Mouse (Mus musculus) forebrain, embryonic 14.5 days (tissue): ENCODE measurements around the gene Esrrg. TPM values are rescaled to one million over a fixed set of nuclear protein-coding genes. Genes with fewer than 3 reads are reported as not detected.

ENCODE experiments used
- ATAC-seq: fragments of 200-750 bp; cut with Nextera tagmentation; 2 replicates; pipeline ENCODE4 v1.8.0; 2017; ENCODE audit warnings: mild to moderate bottlenecking, moderate library complexity
- DNase-seq: peaks from one replicate; pipeline ENCODE4 v3.0.0-alpha.2; 2015; ENCODE audit warnings: low spot score
- H3K27ac ChIP-seq: fragments of 300-500 bp; sonication (generic); 2 replicates; pipeline ENCODE4 v1.5.1; 2014; ENCODE audit warnings: low read depth, mild to moderate bottlenecking, control low read depth, low read length, moderate library complexity
- H3K27me3 ChIP-seq: fragments of 300-500 bp; sonication (generic); replicated peaks from 2 replicates; pipeline ENCODE4 v1.6.1; 2014; ENCODE audit warnings: low read length, control low read depth, mixed read lengths; ENCODE audit not compliant: control insufficient read depth, insufficient read depth
- H3K36me3 ChIP-seq: fragments of 300-500 bp; sonication (generic); 2 replicates; pipeline ENCODE4 v1.6.1; 2014; ENCODE audit warnings: low read length, control low read depth; ENCODE audit not compliant: control insufficient read depth, insufficient read depth
- H3K4me1 ChIP-seq: fragments of 300-500 bp; sonication (generic); 2 replicates; pipeline ENCODE4 v1.6.1; 2014; ENCODE audit warnings: antibody characterized with exemption, low read length, control low read depth; ENCODE audit not compliant: control insufficient read depth, insufficient read depth
- H3K4me2 ChIP-seq: fragments of 300-500 bp; sonication (generic); 2 replicates; pipeline ENCODE4 v1.6.1; 2014; ENCODE audit warnings: mild to moderate bottlenecking, control low read depth, low read length
- H3K4me3 ChIP-seq: fragments of 300-500 bp; sonication (generic); 2 replicates; pipeline ENCODE4 v1.5.1; 2014; ENCODE audit warnings: low read depth, low read length, control low read depth
- H3K9ac ChIP-seq: fragments of 300-500 bp; sonication (generic); 2 replicates; pipeline ENCODE4 v1.6.1; 2014; ENCODE audit warnings: mild to moderate bottlenecking, low read length, control low read depth, moderate library complexity
- H3K9me3 ChIP-seq: fragments of 300-500 bp; sonication (generic); replicated peaks from 2 replicates; pipeline ENCODE4 v1.6.1; 2016; ENCODE audit warnings: low read length, control low read depth, mixed read lengths; ENCODE audit not compliant: control insufficient read depth
- WGBS: fragments of 180-500 bp; shearing (Covaris S2); extraction: QIAGEN DNeasy Blood & Tissue Kit; methylation state at CpG from one replicate; pipeline ENCODE4 v1.1.7; 2014; 5-methylcytosine and 5-hydroxymethylcytosine counted together
- polyA plus RNA-seq: library from polyadenylated mRNA; unstranded; fragments of >200 nt; fragmentation: Nextera tagmentation; extraction: Ambion mirVana; gene quantifications from 2 replicates; pipeline ENCODE4 v1.2.1, GENCODE M21; 2014

The Esrrg gene
- polyA plus RNA-seq, 1 experiment from 2014 or later: 9.8 TPM

- no peak for ATAC-seq
- Histone ChIP-seq H3K27ac (no peak overlapping the region), H3K36me3 (no peaks in the 10 kb centered on the region), H3K4me3 (no peak overlapping the region), H3K9me3 (no peaks in the 10 kb centered on the region), H3K27me3 (no peaks in the 10 kb centered on the region), H3K9ac (no peak overlapping the region), H3K4me1 (peaks cover 19% of the 10 kb centered on the region), H3K4me2 (no peak overlapping the region)
- DNase-seq: no peak
- WGBS: 96% methylated on average over 5 of the region's 5 CpGs
Measured at GRCm38 (mm10) chr1:188182951-188183350, 574.4 kb downstream of the Esrrg start.

GRCm38 (mm10) chr1:188186440-188187117, 578.0 kb downstream of the Esrrg start:
- no peak overlapping the region for H3K27ac ChIP-seq
- no peaks in the 10 kb centered on the region for H3K27me3 ChIP-seq
- H3K4me3 ChIP-seq: no peak overlapping the region
- WGBS: 25% methylated on average over 17 of the region's 17 CpGs
- peak; percentile 52 for ATAC-seq
- no peaks in the 10 kb centered on the region for H3K9me3 ChIP-seq
- peaks cover 19% of the 10 kb centered on the region for H3K4me1 ChIP-seq
- no peaks in the 10 kb centered on the region for H3K36me3 ChIP-seq
- H3K9ac ChIP-seq: no peak overlapping the region
- peak overlapping the region; percentile 30 for H3K4me2 ChIP-seq
- DNase-seq: peak; percentile 55

DNA sequence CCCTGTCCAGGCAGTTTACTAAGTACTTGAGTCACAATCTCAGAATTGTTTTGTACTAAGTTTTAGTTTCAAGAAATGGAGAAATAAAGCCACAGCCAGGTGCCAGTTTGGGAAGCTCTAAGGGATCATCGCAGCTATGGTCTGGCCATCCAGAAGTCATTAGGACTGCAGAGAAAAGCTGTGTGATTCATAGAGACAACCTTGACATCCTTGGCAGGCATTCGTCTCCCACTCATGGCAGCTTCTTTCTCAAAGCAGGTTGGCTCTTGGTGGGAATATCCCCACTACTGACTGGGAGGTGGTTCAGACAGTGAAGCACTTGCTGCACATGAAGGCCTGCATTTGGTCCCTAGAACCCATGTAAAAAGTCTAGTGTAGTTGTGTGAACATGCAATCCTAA, 584.4 kb downstream of the Esrrg start:
- Histone ChIP-seq H3K4me3 (no peak overlapping the region), H3K36me3 (no peaks in the 10 kb centered on the region), H3K27ac (no peak overlapping the region), H3K4me2 (no peak overlapping the region), H3K9me3 (no peaks in the 10 kb centered on the region), H3K9ac (no peak overlapping the region), H3K4me1 (no peaks in the 10 kb centered on the region), H3K27me3 (no peaks in the 10 kb centered on the region)
- ATAC-seq (no peak), DNase-seq (no peak)
- WGBS: 91% methylated on average over 2 of the region's 2 CpGs

GRCm38 (mm10) chr1:188207421-188207820, 598.8 kb downstream of the Esrrg start:
- Histone ChIP-seq H3K9ac (no peak overlapping the region), H3K4me3 (no peak overlapping the region), H3K27me3 (no peaks in the 10 kb centered on the region), H3K4me2 (no peak overlapping the region), H3K27ac (no peak overlapping the region), H3K36me3 (no peaks in the 10 kb centered on the region), H3K9me3 (no peaks in the 10 kb centered on the region), H3K4me1 (no peaks in the 10 kb centered on the region)
- ATAC-seq (no peak), DNase-seq (no peak)
- WGBS: 55% methylated on average over 6 of the region's 6 CpGs

DNA sequence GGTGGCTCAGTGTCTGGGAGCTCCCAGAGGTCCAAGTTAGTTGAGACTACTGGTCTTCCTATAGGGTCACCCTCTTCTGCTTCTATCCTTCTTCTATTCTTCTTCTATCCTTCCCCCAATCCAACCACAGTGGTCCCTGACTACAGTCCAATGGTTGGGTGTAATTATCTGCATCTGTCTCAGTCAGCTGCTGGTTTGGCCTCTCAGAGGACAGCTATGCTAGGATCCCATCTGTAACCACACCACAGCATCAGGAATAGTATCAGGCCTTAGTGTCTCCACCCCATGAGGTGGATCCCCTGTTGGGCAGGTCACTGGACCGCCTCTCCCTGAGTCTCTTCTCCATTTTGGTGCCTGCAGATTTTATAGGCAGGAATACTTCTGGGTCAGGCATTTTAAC, 600.4 kb downstream of the Esrrg start:
- no peaks in the 10 kb centered on the region for H3K27me3 ChIP-seq
- ATAC-seq: no peak

GRCm38 (mm10) chr1:188214885-188215611, 606.5 kb downstream of the Esrrg start:
- H3K27ac ChIP-seq: no peak overlapping the region
- H3K27me3 ChIP-seq: no peaks in the 10 kb centered on the region
- ATAC-seq (no peak), DNase-seq (peak; percentile 5)
- no peak overlapping the region for H3K4me3 ChIP-seq
- H3K9ac ChIP-seq: no peak overlapping the region
- H3K9me3 ChIP-seq: no peaks in the 10 kb centered on the region
- no peaks in the 10 kb centered on the region for H3K36me3 ChIP-seq
- H3K4me2 ChIP-seq: no peak overlapping the region
- WGBS: 48% methylated on average over 10 of the region's 10 CpGs
- H3K4me1 ChIP-seq: no peaks in the 10 kb centered on the region

More for the DNA sequence above, 600.4 kb downstream of the Esrrg start:
- no peak for DNase-seq
- Histone ChIP-seq H3K4me1 (no peaks in the 10 kb centered on the region), H3K9ac (no peak overlapping the region), H3K36me3 (no peaks in the 10 kb centered on the region), H3K27ac (no peak overlapping the region), H3K9me3 (no peaks in the 10 kb centered on the region), H3K4me3 (no peak overlapping the region), H3K4me2 (no peak overlapping the region)
- 85% methylated on average over 1 of the region's 1 CpGs for WGBS

DNA sequence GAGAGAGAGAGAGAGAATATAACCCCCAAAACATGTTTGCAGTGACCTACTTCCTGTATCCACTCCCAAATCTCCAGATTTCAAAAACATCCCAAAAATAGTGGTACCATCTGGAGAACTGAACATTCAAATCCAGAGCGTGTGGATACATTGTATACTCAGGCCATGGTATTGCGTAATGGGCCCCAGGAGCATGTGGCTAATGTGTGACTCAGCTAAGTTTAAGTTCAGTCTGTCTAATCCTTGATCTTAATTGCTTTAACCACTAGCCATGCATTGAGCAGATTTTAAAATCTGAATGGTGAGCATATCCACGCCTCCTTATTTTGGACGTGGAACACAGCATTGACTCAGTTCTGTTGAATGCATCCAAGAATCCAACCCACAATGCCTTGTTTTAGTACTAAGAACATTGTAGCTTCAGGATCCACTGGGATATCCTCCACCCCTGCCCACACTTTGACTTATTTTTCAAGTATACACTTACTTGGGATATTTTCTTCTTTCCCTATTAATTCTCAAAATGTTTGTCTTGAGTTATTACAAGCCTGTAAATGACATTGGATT, 612.7 kb downstream of the Esrrg start:
- H3K4me3 ChIP-seq: no peak overlapping the region
- ATAC-seq (no peak), DNase-seq (no peak)
- H3K27me3 ChIP-seq: no peaks in the 10 kb centered on the region
- no peaks in the 10 kb centered on the region for H3K9me3 ChIP-seq
- H3K9ac ChIP-seq: no peak overlapping the region
- no peak overlapping the region for H3K4me2 ChIP-seq
- H3K36me3 ChIP-seq: no peaks in the 10 kb centered on the region
- 78% methylated on average over 4 of the region's 4 CpGs for WGBS
- no peak overlapping the region for H3K27ac ChIP-seq
- no peaks in the 10 kb centered on the region for H3K4me1 ChIP-seq

GRCm38 (mm10) chr1:188233036-188233724, 624.6 kb downstream of the Esrrg start:
- no peaks in the 10 kb centered on the region for H3K9me3 ChIP-seq
- DNase-seq (no peak), ATAC-seq (no peak)
- H3K27ac ChIP-seq: no peak overlapping the region
- no peaks in the 10 kb centered on the region for H3K4me1 ChIP-seq
- H3K36me3 ChIP-seq: no peaks in the 10 kb centered on the region
- no peaks in the 10 kb centered on the region for H3K27me3 ChIP-seq
- H3K9ac ChIP-seq: no peak overlapping the region
- H3K4me2 ChIP-seq: no peak overlapping the region
- no peak overlapping the region for H3K4me3 ChIP-seq
- 92% methylated on average over 5 of the region's 5 CpGs for WGBS
